Mouse (Mus musculus) colon, adult 2 months (tissue): ENCODE measurements around the gene Vmn1r43. TPM values are rescaled to one million over a fixed set of nuclear protein-coding genes. Genes with fewer than 3 reads are reported as not detected.

ENCODE experiments used
- polyA plus RNA-seq: library from polyadenylated mRNA; depleted of rRNA; stranded (reverse); fragments of >200 nt; gene quantifications from 2 replicates; pipeline ENCODE4 v1.2.3, GENCODE M21; 2012; rRNA removed

Gene Vmn1r43
- not detected in 2 replicates for polyA plus RNA-seq

DNA sequence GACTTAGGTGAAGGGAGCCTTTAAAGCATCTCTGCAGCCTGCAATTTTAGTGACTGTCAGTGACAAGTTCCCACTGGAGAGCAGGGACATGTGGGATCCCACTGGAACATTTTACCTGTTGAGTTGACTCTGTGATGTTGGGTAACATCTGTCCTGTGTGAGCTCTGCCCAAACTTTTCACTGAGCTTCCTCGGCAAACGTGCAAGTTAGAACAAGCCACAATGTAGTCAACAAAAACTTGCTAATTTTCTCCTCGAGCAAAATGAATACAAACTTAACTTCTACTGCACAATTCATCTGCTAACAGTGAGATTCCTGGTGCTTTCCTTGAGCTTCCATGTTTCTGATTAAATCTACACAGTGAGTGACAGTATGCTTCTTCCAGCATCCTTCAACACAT lies at the start of gene Vmn1r43, which contains the start of gene Vmn1r42:
TSS of gene Vmn1r43 (minus strand) at position 101 of the 400 bp plus-strand sequence.
TSS of gene Vmn1r42 (minus strand) at position 101 of the 400 bp plus-strand sequence.

DNA sequence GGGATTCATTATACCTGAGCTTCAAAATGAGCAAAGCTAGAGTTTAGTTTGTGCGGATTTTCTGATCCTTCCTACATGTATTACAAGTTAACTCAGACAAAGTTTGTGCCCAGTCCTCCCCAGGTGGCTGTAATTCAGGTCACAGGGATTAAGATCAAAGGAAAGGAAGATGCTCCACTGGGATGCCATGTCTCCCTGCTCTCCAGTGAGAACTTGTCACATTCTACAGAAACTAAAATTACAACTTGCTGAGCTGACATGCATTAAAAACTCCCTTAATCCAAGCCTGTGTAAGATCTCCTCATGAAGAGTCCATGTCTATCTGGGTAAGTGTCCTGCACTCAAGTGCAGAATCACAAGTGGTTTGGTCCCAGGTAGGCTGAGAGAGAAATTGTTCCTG lies 7.1 kb upstream of the Vmn1r43 start, which contains the start of gene Vmn1r44:
TSS of gene Vmn1r44 (plus strand) at position 301 of the 400 bp plus-strand sequence.

Other genes with a start within 250 kb of the Vmn1r43 start
- gene Txnrd3, start 232.4 kb downstream of the Vmn1r43 start, polyA plus RNA-seq, result 6.9 and 7.0 TPM in 2 replicates
- gene Vmn1r40, start 168.9 kb downstream of the Vmn1r43 start, polyA plus RNA-seq, result not detected in 2 replicates
- gene Vmn1r41, start 135.6 kb downstream of the Vmn1r43 start, polyA plus RNA-seq, result not detected in 2 replicates
- not detected in 2 replicates for gene Vmn1r42, start within 50 bp of the Vmn1r43 start, polyA plus RNA-seq
- not detected in 2 replicates for gene Vmn1r44, start 7.2 kb upstream of the Vmn1r43 start, polyA plus RNA-seq
- not detected in 2 replicates for gene Vmn1r45, start 64.2 kb upstream of the Vmn1r43 start, polyA plus RNA-seq
- not detected in 2 replicates for gene Vmn1r46, start 92.9 kb upstream of the Vmn1r43 start, polyA plus RNA-seq
- not detected in 2 replicates for gene Vmn1r47, start 139.7 kb upstream of the Vmn1r43 start, polyA plus RNA-seq
- gene Vmn1r48, start 160.4 kb upstream of the Vmn1r43 start, polyA plus RNA-seq, result not detected in 2 replicates
- gene Vmn1r49, start 202.1 kb upstream of the Vmn1r43 start, polyA plus RNA-seq, result not detected in 2 replicates
- not detected in 2 replicates for gene Vmn1r50, start 225.0 kb upstream of the Vmn1r43 start, polyA plus RNA-seq
- not detected in 2 replicates for gene Vmn1r51, start 246.2 kb upstream of the Vmn1r43 start, polyA plus RNA-seq